Mouse (Mus musculus) hindbrain, postnatal 0 days (tissue): ENCODE measurements around the gene Rasl2-9. TPM values are rescaled to one million over a fixed set of nuclear protein-coding genes. Genes with fewer than 3 reads are reported as not detected.

Experiments used
- ATAC-seq: fragments of 200-750 bp; cut with Nextera tagmentation; 2 replicates; pipeline ENCODE4 v1.8.0; 2017; ENCODE audit warnings: mild to moderate bottlenecking, moderate TSS enrichment, moderate library complexity
- DNase-seq: peaks from one replicate; pipeline ENCODE4 v3.0.0-alpha.2; 2015; ENCODE audit warnings: low spot score
- H3K27ac ChIP-seq: fragments of 300-500 bp; sonication (generic); 2 replicates; pipeline ENCODE4 v1.5.1; 2014; ENCODE audit warnings: mild to moderate bottlenecking
- H3K27me3 ChIP-seq: fragments of 300-500 bp; sonication (generic); 2 replicates; pipeline ENCODE4 v1.6.1; 2014; ENCODE audit warnings: low read length, mixed read lengths; ENCODE audit not compliant: insufficient read depth
- H3K36me3 ChIP-seq: fragments of 300-500 bp; sonication (generic); 2 replicates; pipeline ENCODE4 v1.6.1; 2014; ENCODE audit warnings: low read length, mixed read lengths; ENCODE audit not compliant: insufficient read depth
- H3K4me1 ChIP-seq: fragments of 300-500 bp; sonication (generic); 2 replicates; pipeline ENCODE4 v1.6.1; 2014; ENCODE audit warnings: antibody characterized with exemption, low read length, mixed read lengths; ENCODE audit not compliant: insufficient read depth
- H3K4me2 ChIP-seq: fragments of 300-500 bp; sonication (generic); 2 replicates; pipeline ENCODE4 v1.6.1; 2014; ENCODE audit warnings: low read depth, mild to moderate bottlenecking, low read length, moderate library complexity, mixed read lengths
- H3K4me3 ChIP-seq: fragments of 300-500 bp; sonication (generic); 2 replicates; pipeline ENCODE4 v1.5.1; 2014; ENCODE audit warnings: low read length
- H3K9ac ChIP-seq: fragments of 300-500 bp; sonication (generic); replicated peaks from 2 replicates; pipeline ENCODE4 v1.6.1; 2014; ENCODE audit warnings: mild to moderate bottlenecking, low read length, moderate library complexity, mixed read lengths
- H3K9me3 ChIP-seq: fragments of 300-500 bp; sonication (generic); 2 replicates; pipeline ENCODE4 v1.6.1; 2016; ENCODE audit warnings: low read length, mixed read lengths
- CTCF ChIP-seq: IDR thresholded peaks from 2 replicates; pipeline ENCODE4 v1.5.1; 2016; ENCODE audit warnings: antibody characterized with exemption, control low read depth, low read depth
- WGBS: fragments of 180-500 bp; shearing (Covaris S2); extraction: QIAGEN DNeasy Blood & Tissue Kit; methylation state at CpG from one replicate; pipeline ENCODE4 v1.1.7; 2014; 5-methylcytosine and 5-hydroxymethylcytosine counted together
- microRNA-seq, 2 experiments: library from miRNA; unstranded; fragments of <30 nt; microRNA quantifications; one replicate each; pipeline ENCODE4; 2016
- polyA plus RNA-seq: library from polyadenylated mRNA; unstranded; fragments of >200 nt; fragmentation: Nextera tagmentation; extraction: Ambion mirVana; gene quantifications from 2 replicates; pipeline ENCODE4 v1.2.1, GENCODE M21; 2015
- total RNA-seq: library from RNA; depleted of rRNA; stranded (reverse); fragments of >200 nt; gene quantifications from 2 replicates; pipeline ENCODE4 v1.2.3, GENCODE M21; 2014; rRNA removed

The Rasl2-9 gene
- total and polyA plus RNA-seq, 2 experiments from 2014 or later: 1.2 TPM; not detected in 1

DNA sequence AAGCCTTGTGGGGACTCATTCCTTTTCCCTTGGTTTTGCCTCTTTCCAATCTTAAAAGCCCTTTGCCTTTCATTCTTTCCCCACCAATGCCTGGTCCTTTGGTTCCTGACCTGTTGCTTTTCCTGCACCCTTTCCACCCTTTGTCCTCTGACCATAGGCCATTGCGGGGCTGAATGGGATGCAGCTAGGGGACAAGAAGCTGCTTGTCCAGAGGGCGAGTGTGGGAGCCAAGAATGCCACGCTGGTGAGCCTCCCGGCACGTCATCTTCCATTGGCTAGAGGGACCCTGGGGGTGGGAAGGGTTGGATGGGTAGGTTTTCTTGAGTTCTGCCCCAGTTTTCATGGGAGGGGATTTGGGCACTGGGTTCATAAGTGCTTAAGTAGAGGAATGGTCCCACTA is 50.8 kb downstream of the Rasl2-9 start:
- no peak for ATAC-seq
- H3K4me3 ChIP-seq: no peak overlapping the region
- peaks cover 61% of the 10 kb centered on the region for H3K36me3 ChIP-seq
- no peaks in the 10 kb centered on the region for H3K9me3 ChIP-seq
- no peak overlapping the region for H3K4me2 ChIP-seq
- no peaks in the 10 kb centered on the region for H3K4me1 ChIP-seq
- H3K27me3 ChIP-seq: no peaks in the 10 kb centered on the region
- TF ChIP-seq CTCF: no peak
- no peak overlapping the region for H3K9ac ChIP-seq
- no peak for DNase-seq
- H3K27ac ChIP-seq: no peak overlapping the region
- WGBS: 83% methylated on average over 5 of the region's 5 CpGs

Small RNA genes within 50 kb of the gene (microRNA-seq; reads per million reads assigned to microRNA genes)
- gene Gm26217: 0 reads per million in 2 experiments

Other genes with a start within 250 kb of the Rasl2-9 start
- 8.3 and 12.2 TPM in 2 replicates for gene Isoc2a, start 248.8 kb downstream of the Rasl2-9 start, total RNA-seq
- gene Isoc2a, start 248.8 kb downstream of the Rasl2-9 start, polyA plus RNA-seq: 0.43 and 0.76 TPM in 2 replicates
- gene Gm36210, start 219.4 kb downstream of the Rasl2-9 start, total RNA-seq: 0.31 and 3.3 TPM in 2 replicates
- 0.30 and 0.45 TPM in 2 replicates for gene Gm36210, start 219.4 kb downstream of the Rasl2-9 start, polyA plus RNA-seq
- gene Zfp628, start 210.7 kb downstream of the Rasl2-9 start, total RNA-seq: 12.5 and 12.7 TPM in 2 replicates
- gene Zfp628, start 210.7 kb downstream of the Rasl2-9 start, polyA plus RNA-seq: 5.2 and 5.7 TPM in 2 replicates
- 24.2 and 32.3 TPM in 2 replicates for gene Nat14, start 203.9 kb downstream of the Rasl2-9 start, total RNA-seq
- gene Nat14, start 203.9 kb downstream of the Rasl2-9 start, polyA plus RNA-seq: 27.5 and 29.4 TPM in 2 replicates
- gene Ssc5d, start 200.2 kb downstream of the Rasl2-9 start, total RNA-seq: 2.5 and 2.8 TPM in 2 replicates
- 0.77 and 1.0 TPM in 2 replicates for gene Ssc5d, start 200.2 kb downstream of the Rasl2-9 start, polyA plus RNA-seq
- 0.31 TPM in 1 of 2 replicates, not detected in the other for gene Sbk2, start 161.5 kb downstream of the Rasl2-9 start, total RNA-seq
- not detected in 2 replicates for gene Sbk2, start 161.5 kb downstream of the Rasl2-9 start, polyA plus RNA-seq
- gene Sbk3, start 154.8 kb downstream of the Rasl2-9 start, total RNA-seq: 0.31 and 0.72 TPM in 2 replicates
- gene Sbk3, start 154.8 kb downstream of the Rasl2-9 start, polyA plus RNA-seq: 0.23 and 0.31 TPM in 2 replicates
- gene Zfp579, start 129.8 kb downstream of the Rasl2-9 start, total RNA-seq: 65.7 and 113 TPM in 2 replicates
- gene Zfp579, start 129.8 kb downstream of the Rasl2-9 start, polyA plus RNA-seq: 37.4 and 40.2 TPM in 2 replicates
- gene Zfp524, start 111.5 kb downstream of the Rasl2-9 start, total RNA-seq: 4.3 and 7.2 TPM in 2 replicates
- gene Zfp524, start 111.5 kb downstream of the Rasl2-9 start, polyA plus RNA-seq: 4.2 and 5.1 TPM in 2 replicates
- gene Fiz1, start 111.3 kb downstream of the Rasl2-9 start, total RNA-seq: 41.1 and 44.0 TPM in 2 replicates
- gene Fiz1, start 111.3 kb downstream of the Rasl2-9 start, polyA plus RNA-seq: 27.6 and 29.1 TPM in 2 replicates
- gene Gm44973, start 110.5 kb downstream of the Rasl2-9 start, total RNA-seq: not detected in 2 replicates
- 2.3 and 3.0 TPM in 2 replicates for gene Gm44973, start 110.5 kb downstream of the Rasl2-9 start, polyA plus RNA-seq
- 41.5 and 43.2 TPM in 2 replicates for gene Zfp865, start 105.6 kb downstream of the Rasl2-9 start, total RNA-seq
- 5.4 TPM in 2 replicates for gene Zfp865, start 105.6 kb downstream of the Rasl2-9 start, polyA plus RNA-seq
- gene Ccdc106, start 105.4 kb downstream of the Rasl2-9 start, total RNA-seq: 39.6 and 76.5 TPM in 2 replicates
- 61.6 and 62.1 TPM in 2 replicates for gene Ccdc106, start 105.4 kb downstream of the Rasl2-9 start, polyA plus RNA-seq
- not detected in 2 replicates for gene 4632433K11Rik, start 91.8 kb downstream of the Rasl2-9 start, total RNA-seq
- gene 4632433K11Rik, start 91.8 kb downstream of the Rasl2-9 start, polyA plus RNA-seq: not detected in 2 replicates
- 6.0 and 6.8 TPM in 2 replicates for gene Zfp784, start 87.5 kb downstream of the Rasl2-9 start, total RNA-seq
- 4.5 and 5.6 TPM in 2 replicates for gene Zfp784, start 87.5 kb downstream of the Rasl2-9 start, polyA plus RNA-seq
- 69.6 and 90.7 TPM in 2 replicates for gene Zfp580, start 74.4 kb downstream of the Rasl2-9 start, total RNA-seq
- 117 and 128 TPM in 2 replicates for gene Zfp580, start 74.4 kb downstream of the Rasl2-9 start, polyA plus RNA-seq
- 146 and 153 TPM in 2 replicates for gene U2af2, start 63.8 kb downstream of the Rasl2-9 start, total RNA-seq
- gene U2af2, start 63.8 kb downstream of the Rasl2-9 start, polyA plus RNA-seq: 85.7 and 86.9 TPM in 2 replicates
- 433 and 507 TPM in 2 replicates for gene Epn1, start 45.7 kb downstream of the Rasl2-9 start, total RNA-seq
- 107 and 111 TPM in 2 replicates for gene Epn1, start 45.7 kb downstream of the Rasl2-9 start, polyA plus RNA-seq
- gene Rfpl4, start 9.0 kb downstream of the Rasl2-9 start, total RNA-seq: not detected in 2 replicates
- gene Rfpl4, start 9.0 kb downstream of the Rasl2-9 start, polyA plus RNA-seq: 0.16 TPM in 1 of 2 replicates, not detected in the other
- not detected in 2 replicates for gene Vmn1r55, start 23.7 kb upstream of the Rasl2-9 start, total RNA-seq
- gene Vmn1r55, start 23.7 kb upstream of the Rasl2-9 start, polyA plus RNA-seq: not detected in 2 replicates
- gene Vmn1r56, start 70.8 kb upstream of the Rasl2-9 start, total RNA-seq: not detected in 2 replicates
- gene Vmn1r56, start 70.8 kb upstream of the Rasl2-9 start, polyA plus RNA-seq: not detected in 2 replicates
- gene Vmn1r57, start 92.5 kb upstream of the Rasl2-9 start, total RNA-seq: not detected in 2 replicates
- not detected in 2 replicates for gene Vmn1r57, start 92.5 kb upstream of the Rasl2-9 start, polyA plus RNA-seq
- not detected in 2 replicates for gene Gm5065, start 224.6 kb upstream of the Rasl2-9 start, total RNA-seq
- gene Gm5065, start 224.6 kb upstream of the Rasl2-9 start, polyA plus RNA-seq: not detected in 2 replicates
- not detected in 2 replicates for gene Nlrp2, start 225.1 kb upstream of the Rasl2-9 start, total RNA-seq
- gene Nlrp2, start 225.1 kb upstream of the Rasl2-9 start, polyA plus RNA-seq: not detected in 2 replicates